Mouse (Mus musculus): ENCODE results near the gene Rap1b. TPM values are rescaled to one million over a fixed set of nuclear protein-coding genes. Genes with fewer than 3 reads are reported as not detected.

Gene Rap1b
- polyA plus RNA-seq, 1 experiment from 2014 or later = 172 TPM

GRCm38 (mm10) chr10:117790421-117791170 is 55.2 kb downstream of the Rap1b start:
- 96% methylated on average over 17 of the region's 17 CpGs for WGBS
- Histone ChIP-seq H3K36me3 (ENCODE audit: control insufficient read depth, insufficient read depth, low read length) (peaks cover 10% of the 10 kb centered on the region), H3K27ac (ENCODE audit: low read depth, low read length) (no peak overlapping the region), H3K9me3 (ENCODE audit: control insufficient read depth, low read length) (no peaks in the 10 kb centered on the region), H3K4me3 (ENCODE audit: low read depth, low read length) (no peak overlapping the region), H3K27me3 (ENCODE audit: control insufficient read depth, insufficient read depth, low read length) (no peaks in the 10 kb centered on the region), H3K4me2 (ENCODE audit: low read depth, low read length) (no peak overlapping the region), H3K4me1 (ENCODE audit: control insufficient read depth, insufficient read depth, low read length) (peaks cover 15% of the 10 kb centered on the region), H3K9ac (replicated peaks; ENCODE audit: low read depth, low read length) (no peak overlapping the region)
- ATAC-seq (ENCODE audit: low read depth) = no peak

DNA sequence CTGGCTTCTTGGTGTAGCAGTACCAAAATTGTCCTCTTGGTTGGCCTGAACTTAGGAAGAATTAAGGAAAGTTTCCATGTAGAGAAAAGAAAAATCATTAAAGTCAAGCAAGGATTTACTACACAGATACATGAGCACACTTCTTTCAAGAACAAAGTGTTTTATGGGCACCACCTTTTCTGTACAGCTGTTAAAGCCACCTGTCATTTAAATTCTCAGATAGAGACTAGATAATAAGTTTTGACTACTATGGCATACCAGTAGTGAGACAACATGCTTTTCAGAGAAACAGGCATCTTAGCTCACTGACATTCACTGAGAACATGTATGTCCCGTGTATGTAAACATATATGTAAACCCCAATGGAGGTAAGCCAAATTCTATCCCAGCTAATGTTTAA is 55.8 kb downstream of the Rap1b start:
- H3K4me3 ChIP-seq (ENCODE audit: low read depth, low read length) = no peak overlapping the region
- H3K4me2 ChIP-seq (ENCODE audit: low read depth, low read length) = no peak overlapping the region
- peaks cover 13% of the 10 kb centered on the region for H3K36me3 ChIP-seq (ENCODE audit: control insufficient read depth, insufficient read depth, low read length)
- H3K9me3 ChIP-seq (ENCODE audit: control insufficient read depth, low read length) = no peaks in the 10 kb centered on the region
- WGBS = 94% methylated on average over 1 of the region's 1 CpGs
- H3K27me3 ChIP-seq (ENCODE audit: control insufficient read depth, insufficient read depth, low read length) = no peaks in the 10 kb centered on the region
- peaks cover 15% of the 10 kb centered on the region for H3K4me1 ChIP-seq (ENCODE audit: control insufficient read depth, insufficient read depth, low read length)
- no peak for ATAC-seq (ENCODE audit: low read depth)
- H3K27ac ChIP-seq (ENCODE audit: low read depth, low read length) = no peak overlapping the region
- H3K9ac ChIP-seq (replicated peaks; ENCODE audit: low read depth, low read length) = no peak overlapping the region

- Histone ChIP-seq H3K9me3 (ENCODE audit: control insufficient read depth, low read length) (no peaks in the 10 kb centered on the region), H3K36me3 (ENCODE audit: control insufficient read depth, insufficient read depth, low read length) (peaks cover 25% of the 10 kb centered on the region)
- 95% methylated on average over 7 of the region's 7 CpGs for WGBS
Measured at GRCm38 (mm10) chr10:117784646-117785045, 61.2 kb downstream of the Rap1b start.

DNA sequence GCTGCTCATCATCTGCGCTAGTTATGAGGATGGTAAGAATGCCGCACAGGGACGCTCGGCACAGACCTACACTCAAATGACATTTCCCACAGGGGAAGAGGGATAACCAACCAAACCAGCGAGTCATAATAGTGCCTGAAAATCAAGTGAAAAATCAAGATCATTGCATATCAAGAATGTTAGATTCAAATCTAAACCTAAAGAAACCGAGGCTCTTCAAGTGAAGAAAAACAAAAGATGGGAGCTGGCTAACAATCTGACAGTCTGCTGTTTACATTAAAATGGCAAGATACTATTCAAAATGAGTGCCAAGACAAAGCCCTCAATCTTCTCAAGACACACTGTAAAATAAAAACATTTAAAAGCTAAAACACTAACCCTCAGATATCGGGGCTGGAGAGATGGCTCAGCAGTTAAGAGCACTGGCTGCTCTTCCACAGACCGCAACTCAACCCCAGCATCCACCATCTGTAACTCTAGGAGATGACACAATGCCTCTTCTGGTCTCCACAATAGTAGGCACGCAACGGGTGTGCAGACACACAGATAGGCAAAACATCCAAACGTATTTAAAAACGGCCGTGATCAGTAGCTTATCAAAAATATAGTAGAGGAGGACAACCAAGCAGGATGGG is 61.9 kb downstream of the Rap1b start:
- Histone ChIP-seq H3K9me3 (ENCODE audit: control insufficient read depth, low read length) (no peaks in the 10 kb centered on the region), H3K27me3 (ENCODE audit: control insufficient read depth, insufficient read depth, low read length) (no peaks in the 10 kb centered on the region), H3K4me3 (ENCODE audit: low read depth, low read length) (no peak overlapping the region), H3K36me3 (ENCODE audit: control insufficient read depth, insufficient read depth, low read length) (peaks cover 25% of the 10 kb centered on the region), H3K4me2 (ENCODE audit: low read depth, low read length) (no peak overlapping the region), H3K27ac (ENCODE audit: low read depth, low read length) (no peak overlapping the region), H3K4me1 (ENCODE audit: control insufficient read depth, insufficient read depth, low read length) (no peaks in the 10 kb centered on the region), H3K9ac (replicated peaks; ENCODE audit: low read depth, low read length) (no peak overlapping the region)
- no peak for ATAC-seq (ENCODE audit: low read depth)
- 97% methylated on average over 13 of the region's 13 CpGs for WGBS

More at GRCm38 (mm10) chr10:117784646-117785045, 61.2 kb downstream of the Rap1b start:
- ATAC-seq (ENCODE audit: low read depth) = no peak
- no peak overlapping the region for H3K27ac ChIP-seq (ENCODE audit: low read depth, low read length)
- no peaks in the 10 kb centered on the region for H3K4me1 ChIP-seq (ENCODE audit: control insufficient read depth, insufficient read depth, low read length)
- no peak overlapping the region for H3K4me2 ChIP-seq (ENCODE audit: low read depth, low read length)
- H3K4me3 ChIP-seq (ENCODE audit: low read depth, low read length) = no peak overlapping the region
- no peak overlapping the region for H3K9ac ChIP-seq (replicated peaks; ENCODE audit: low read depth, low read length)
- no peaks in the 10 kb centered on the region for H3K27me3 ChIP-seq (ENCODE audit: control insufficient read depth, insufficient read depth, low read length)

DNA sequence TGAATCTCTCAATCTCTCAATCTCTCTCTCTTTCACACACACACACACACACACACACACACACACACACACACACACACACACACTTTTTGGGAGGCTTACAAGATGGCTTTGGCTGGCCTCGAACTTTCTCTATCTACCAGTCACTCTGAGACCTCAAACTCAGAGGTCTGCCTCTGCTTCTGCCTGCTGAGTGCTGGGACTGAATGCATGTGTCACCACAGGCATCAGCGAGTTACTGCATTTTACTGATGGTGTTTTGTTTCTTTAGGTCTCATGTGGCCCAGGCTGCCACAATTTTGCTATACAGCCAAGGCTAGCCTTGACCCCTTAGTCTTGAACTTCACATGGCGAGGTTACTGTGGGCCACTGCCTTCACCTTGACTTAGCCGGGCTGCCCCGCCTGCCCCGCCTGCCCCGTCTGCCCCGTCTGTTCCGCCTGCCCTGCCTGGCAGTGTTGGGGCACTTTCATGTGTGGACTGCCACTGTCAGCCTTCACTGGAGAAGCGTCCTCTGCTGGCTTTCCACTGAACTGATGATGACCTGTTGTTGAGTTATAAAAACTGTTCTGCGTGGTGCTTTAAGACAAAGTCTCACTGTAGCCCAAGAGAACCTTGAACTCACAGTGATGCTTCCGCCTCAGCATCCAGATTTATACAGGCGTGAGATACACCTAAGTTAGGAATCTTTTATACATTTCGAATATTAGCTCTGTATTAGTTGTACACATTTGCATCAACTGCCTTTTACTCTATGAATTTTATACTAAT is 63.2 kb downstream of the Rap1b start:
- H3K36me3 ChIP-seq (ENCODE audit: control insufficient read depth, insufficient read depth, low read length) = peaks cover 25% of the 10 kb centered on the region
- H3K27ac ChIP-seq (ENCODE audit: low read depth, low read length) = no peak overlapping the region
- H3K4me1 ChIP-seq (ENCODE audit: control insufficient read depth, insufficient read depth, low read length) = no peaks in the 10 kb centered on the region
- no peak overlapping the region for H3K4me3 ChIP-seq (ENCODE audit: low read depth, low read length)
- ATAC-seq (ENCODE audit: low read depth) = no peak
- H3K27me3 ChIP-seq (ENCODE audit: control insufficient read depth, insufficient read depth, low read length) = no peaks in the 10 kb centered on the region
- 96% methylated on average over 14 of the region's 14 CpGs for WGBS
- H3K9me3 ChIP-seq (ENCODE audit: control insufficient read depth, low read length) = no peaks in the 10 kb centered on the region
- no peak overlapping the region for H3K9ac ChIP-seq (replicated peaks; ENCODE audit: low read depth, low read length)
- no peak overlapping the region for H3K4me2 ChIP-seq (ENCODE audit: low read depth, low read length)

GRCm38 (mm10) chr10:117782056-117782455 is 63.8 kb downstream of the Rap1b start:
- Histone ChIP-seq H3K9ac (replicated peaks; ENCODE audit: low read depth, low read length) (no peak overlapping the region), H3K27me3 (ENCODE audit: control insufficient read depth, insufficient read depth, low read length) (no peaks in the 10 kb centered on the region), H3K4me1 (ENCODE audit: control insufficient read depth, insufficient read depth, low read length) (no peaks in the 10 kb centered on the region), H3K4me3 (ENCODE audit: low read depth, low read length) (no peak overlapping the region), H3K27ac (ENCODE audit: low read depth, low read length) (no peak overlapping the region), H3K9me3 (ENCODE audit: control insufficient read depth, low read length) (no peaks in the 10 kb centered on the region), H3K4me2 (ENCODE audit: low read depth, low read length) (no peak overlapping the region), H3K36me3 (ENCODE audit: control insufficient read depth, insufficient read depth, low read length) (peaks cover 25% of the 10 kb centered on the region)
- 93% methylated on average over 2 of the region's 2 CpGs for WGBS
- ATAC-seq (ENCODE audit: low read depth) = no peak

GRCm38 (mm10) chr10:117781021-117781725 is 64.7 kb downstream of the Rap1b start:
- no peak overlapping the region for H3K27ac ChIP-seq (ENCODE audit: low read depth, low read length)
- no peak overlapping the region for H3K4me3 ChIP-seq (ENCODE audit: low read depth, low read length)
- 93% methylated on average over 17 of the region's 17 CpGs for WGBS
- H3K27me3 ChIP-seq (ENCODE audit: control insufficient read depth, insufficient read depth, low read length) = no peaks in the 10 kb centered on the region
- ATAC-seq (ENCODE audit: low read depth) = no peak
- no peak overlapping the region for H3K9ac ChIP-seq (replicated peaks; ENCODE audit: low read depth, low read length)
- peaks cover 23% of the 10 kb centered on the region for H3K36me3 ChIP-seq (ENCODE audit: control insufficient read depth, insufficient read depth, low read length)
- H3K4me1 ChIP-seq (ENCODE audit: control insufficient read depth, insufficient read depth, low read length) = no peaks in the 10 kb centered on the region
- H3K9me3 ChIP-seq (ENCODE audit: control insufficient read depth, low read length) = no peaks in the 10 kb centered on the region
- no peak overlapping the region for H3K4me2 ChIP-seq (ENCODE audit: low read depth, low read length)

DNA sequence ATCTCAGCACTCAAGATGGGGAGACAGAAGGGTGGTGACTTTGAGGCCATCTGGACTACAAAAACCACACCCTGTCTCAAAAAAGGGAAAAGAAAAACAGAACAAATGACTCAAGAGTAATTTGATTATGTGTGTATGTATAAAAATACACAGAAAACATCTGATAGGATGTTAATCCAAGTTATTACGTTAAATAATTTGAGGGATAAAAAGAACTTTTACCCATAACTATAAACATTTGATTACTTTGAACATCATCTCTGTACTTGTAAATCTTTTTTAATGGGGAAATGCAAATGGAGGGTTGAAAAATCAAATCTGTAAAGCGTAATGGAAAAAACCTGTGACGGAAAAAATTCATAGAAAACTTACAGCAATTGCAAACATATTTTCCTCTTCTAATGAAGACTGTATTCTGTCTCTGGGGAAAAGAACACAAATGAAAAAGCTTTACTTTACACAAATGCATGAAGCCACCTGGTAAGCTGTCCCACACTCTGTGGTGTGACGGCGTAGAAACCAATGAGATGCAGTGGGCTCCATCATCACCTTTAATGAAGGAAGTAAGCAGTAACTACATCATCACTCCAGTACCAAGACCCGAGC is 65.4 kb downstream of the Rap1b start:
- no peak for ATAC-seq (ENCODE audit: low read depth)
- Histone ChIP-seq H3K4me3 (ENCODE audit: low read depth, low read length) (no peak overlapping the region), H3K27me3 (ENCODE audit: control insufficient read depth, insufficient read depth, low read length) (no peaks in the 10 kb centered on the region), H3K4me1 (ENCODE audit: control insufficient read depth, insufficient read depth, low read length) (no peaks in the 10 kb centered on the region), H3K36me3 (ENCODE audit: control insufficient read depth, insufficient read depth, low read length) (peaks cover 26% of the 10 kb centered on the region), H3K9ac (replicated peaks; ENCODE audit: low read depth, low read length) (no peak overlapping the region), H3K9me3 (ENCODE audit: control insufficient read depth, low read length) (no peaks in the 10 kb centered on the region), H3K4me2 (ENCODE audit: low read depth, low read length) (no peak overlapping the region), H3K27ac (ENCODE audit: low read depth, low read length) (no peak overlapping the region)
- WGBS = 94% methylated on average over 6 of the region's 6 CpGs

All from neural tube, embryonic 14.5 days (tissue).